In genomic region chr12:103670964-103671363, GRCm38 (mm10) we compare ENCODE assay signal across 24 mouse cellular contexts. TPM values are rescaled to one million over a fixed set of nuclear protein-coding genes. Genes with fewer than 3 reads are reported as not detected.
DNase-seq lines count a peak whose midpoint lies in the region; ATAC-seq and TF ChIP-seq lines count a peak whose summit lies in the region.
"Had no signal": no experiment of that assay in that cellular context is flagged by ENCODE, and none has a peak within 500 bp of the region (broad histone marks: within the 10 kb centered on the region; RNA-seq: fewer than 3 reads in every experiment).

No protein-coding gene starts in this region.

- H3K9ac ChIP-seq in lung, embryonic 15.5 days, result no peak overlapping the region
- no peak overlapping the region for H3K9ac ChIP-seq in lung, postnatal 0 days (replicated peaks; ENCODE audit: low read depth)
- H3K9ac ChIP-seq: embryonic facial prominence, embryonic 12.5 days; forebrain, embryonic 13.5 days; forebrain, embryonic 15.5 days had no signal

- no peak for DNase-seq in lung, postnatal 25 days (ENCODE audit: low spot score)
- peak; percentile 44 for DNase-seq in lung, postnatal 0 days (ENCODE audit: low spot score)
- peak; percentile 19 for DNase-seq in lung, postnatal 10 days
- no peak for DNase-seq in spleen, adult 12 weeks (ENCODE audit: low spot score)
- DNase-seq: adrenal gland, adult 8-10 months; adrenal gland, postnatal 36 days; cerebellum, adult 11-12 months; cerebellum, adult 2 months; cerebellum, adult 9-10 months; cerebellum, postnatal 25 days had no signal

- TF ChIP-seq POLR2A in myocyte (IDR thresholded peaks at IDR 0.05; ENCODE audit: insufficient read length, low read depth), result no peak

- no peak overlapping the region for H3ac ChIP-seq in myocyte (ENCODE audit: control insufficient read depth, insufficient read length)

- no peak for TF ChIP-seq CTCF in lung, postnatal 0 days (IDR thresholded peaks at IDR 0.05)

- H3K27me3 ChIP-seq in lung, embryonic 15.5 days, result no peaks in the 10 kb centered on the region
- H3K27me3 ChIP-seq in lung, postnatal 0 days (replicated peaks; ENCODE audit: insufficient read depth, low read length), result no peaks in the 10 kb centered on the region
- H3K27me3 ChIP-seq in myocyte (ENCODE audit: control insufficient read depth, insufficient read depth, insufficient read length), result no peaks in the 10 kb centered on the region
- H3K27me3 ChIP-seq: embryonic facial prominence, embryonic 12.5 days; forebrain, embryonic 13.5 days; forebrain, embryonic 15.5 days; Patski had no signal

- H3K4me3 ChIP-seq in lung, embryonic 15.5 days, result no peak overlapping the region
- H3K4me3 ChIP-seq in lung, postnatal 0 days (ENCODE audit: low read depth, low read length), result no peak overlapping the region
- no peak overlapping the region for H3K4me3 ChIP-seq in myocyte
- H3K4me3 ChIP-seq: embryonic facial prominence, embryonic 10.5 days; embryonic facial prominence, embryonic 12.5 days; forebrain, embryonic 13.5 days; forebrain, embryonic 15.5 days had no signal

- H3K4me1 ChIP-seq in lung, embryonic 15.5 days, result 0 out of 2 replicates have a peak, but pooled peaks cover 11% of the 10 kb centered on the region
- H3K4me1 ChIP-seq in lung, postnatal 0 days (ENCODE audit: insufficient read depth, low read depth, low read length), result 0 out of 2 replicates have a peak, but pooled peaks cover 2% of the 10 kb centered on the region
- H3K4me1 ChIP-seq: embryonic facial prominence, embryonic 10.5 days; embryonic facial prominence, embryonic 12.5 days; forebrain, embryonic 13.5 days; forebrain, embryonic 15.5 days had no signal

- H3K9me3 ChIP-seq in lung, embryonic 15.5 days, result no peaks in the 10 kb centered on the region
- no peaks in the 10 kb centered on the region for H3K9me3 ChIP-seq in lung, postnatal 0 days (ENCODE audit: low read length)
- H3K9me3 ChIP-seq: embryonic facial prominence, embryonic 10.5 days; embryonic facial prominence, embryonic 12.5 days; forebrain, embryonic 15.5 days had no signal

- peak overlapping the region; percentile 82 for H3K27ac ChIP-seq in lung, embryonic 15.5 days
- H3K27ac ChIP-seq in lung, postnatal 0 days (ENCODE audit: low read length), result no peak overlapping the region
- H3K27ac ChIP-seq: embryonic facial prominence, embryonic 10.5 days; embryonic facial prominence, embryonic 12.5 days; forebrain, embryonic 13.5 days; forebrain, embryonic 15.5 days had no signal

- ATAC-seq in lung, embryonic 15.5 days (ENCODE audit: borderline replicate concordance, extremely low read depth, low FRiP score, low TSS enrichment), result peak; percentile 81
- peak; percentile 85 for ATAC-seq in lung, postnatal 0 days
- ATAC-seq in CD4-positive, CD25-positive, alpha-beta regulatory T cell, adult 4 months, result no peak
- ATAC-seq: activated CD4-positive, CD25-positive, alpha-beta regulatory T cell, adult 4 months; forebrain, embryonic 13.5 days; forebrain, embryonic 15.5 days; Patski had no signal

- no peaks in the 10 kb centered on the region for H3K79me2 ChIP-seq in myocyte (ENCODE audit: control insufficient read depth, insufficient read depth)

- TF ChIP-seq EP300 in lung, postnatal 0 days (IDR thresholded peaks at IDR 0.05), result peak; percentile 31

- 28% methylated on average over 2 of the region's 2 CpGs for WGBS in lung, embryonic 15.5 days
- 30% methylated on average over 2 of the region's 2 CpGs for WGBS in lung, postnatal 0 days

- H3K36me3 ChIP-seq in lung, embryonic 15.5 days, result no peaks in the 10 kb centered on the region
- no peaks in the 10 kb centered on the region for H3K36me3 ChIP-seq in lung, postnatal 0 days (ENCODE audit: insufficient read depth, low read length)
- no peaks in the 10 kb centered on the region for H3K36me3 ChIP-seq in myocyte (ENCODE audit: control insufficient read depth, insufficient read depth)
- H3K36me3 ChIP-seq: embryonic facial prominence, embryonic 10.5 days; embryonic facial prominence, embryonic 12.5 days; forebrain, embryonic 15.5 days; G1E had no signal

- no peak overlapping the region for H3K4me2 ChIP-seq in lung, embryonic 15.5 days
- no peak overlapping the region for H3K4me2 ChIP-seq in lung, postnatal 0 days (replicated peaks; ENCODE audit: low read depth, low read length)
- peak overlapping the region; percentile 7 for H3K4me2 ChIP-seq in myocyte (ENCODE audit: low read depth)
- H3K4me2 ChIP-seq: embryonic facial prominence, embryonic 12.5 days; forebrain, embryonic 13.5 days; forebrain, embryonic 15.5 days had no signal

TF ChIP-seq in myocyte, 11 proteins besides CTCF, POLR2A, EP300 and RAD21:
- TF ChIP-seq CEBPB (IDR thresholded peaks at IDR 0.05; ENCODE audit: insufficient read depth, poor library complexity, severe bottlenecking) (no peak), TCF12 (IDR thresholded peaks at IDR 0.05; ENCODE audit: insufficient read depth, poor library complexity, severe bottlenecking) (no peak), MYOD1 (IDR thresholded peaks at IDR 0.05; ENCODE audit: control insufficient read depth in 1 of 3, insufficient read length in 2 of 3, low read depth in 2 of 3) (no peak), POLR2AphosphoS2 (IDR thresholded peaks at IDR 0.05; ENCODE audit: insufficient read length, low read depth) (no peak), MYOG (IDR thresholded peaks at IDR 0.05; ENCODE audit: control insufficient read depth in 1 of 3, insufficient read depth in 1 of 3, insufficient read length in 2 of 3, low read depth in 2 of 3) (no peak)

RNA-seq across cellular contexts. Expression of gene Serpina16, which starts 5.0 kb away (rescaled TPM):
- polyA plus RNA-seq in lung, embryonic 15.5 days (2015; fragmentation: Nextera tagmentation; extraction: Ambion mirVana), result not detected in 2 replicates
- polyA plus RNA-seq in lung, postnatal 0 days (2015; fragmentation: Nextera tagmentation; extraction: Ambion mirVana), result not detected in 2 replicates
- not detected for polyA plus RNA-seq in myocyte (2012; fragmentation: generic; extraction: Trizol)
- polyA plus RNA-seq in CD4-positive, CD25-positive, alpha-beta regulatory T cell, adult 4 months (2017; shearing (Covaris generic)), result not detected
- polyA plus RNA-seq: activated CD4-positive, CD25-positive, alpha-beta regulatory T cell, adult 4 months; C2C12; cerebellum, adult 2 months; cortical plate, adult 2 months; embryonic facial prominence, embryonic 10.5 days; embryonic facial prominence, embryonic 12.5 days; embryonic facial prominence, embryonic 14.5 days; forebrain, embryonic 11.5 days; forebrain, embryonic 13.5 days; forebrain, embryonic 15.5 days; G1E had no signal

RNA-seq across cellular contexts. Expression of gene Serpina6, which starts 14.0 kb away (rescaled TPM):
- polyA plus RNA-seq in lung, embryonic 15.5 days (2015; fragmentation: Nextera tagmentation; extraction: Ambion mirVana), result 1.4 and 10.7 TPM in 2 replicates
- polyA plus RNA-seq in lung, postnatal 0 days (2015; fragmentation: Nextera tagmentation; extraction: Ambion mirVana), result not detected in 2 replicates
- polyA plus RNA-seq in myocyte (2012; fragmentation: generic; extraction: Trizol), result 0.20 TPM
- not detected for polyA plus RNA-seq in CD4-positive, CD25-positive, alpha-beta regulatory T cell, adult 4 months (2017; shearing (Covaris generic))
- polyA plus RNA-seq: activated CD4-positive, CD25-positive, alpha-beta regulatory T cell, adult 4 months; cerebellum, adult 2 months; cortical plate, adult 2 months; embryonic facial prominence, embryonic 10.5 days; forebrain, embryonic 11.5 days; forebrain, embryonic 13.5 days; forebrain, embryonic 15.5 days; G1E had no signal

RNA-seq across cellular contexts. Expression of gene Serpina1f, which starts 24.4 kb away (rescaled TPM):
- not detected in 2 replicates for polyA plus RNA-seq in lung, embryonic 15.5 days (2015; fragmentation: Nextera tagmentation; extraction: Ambion mirVana)
- polyA plus RNA-seq in lung, postnatal 0 days (2015; fragmentation: Nextera tagmentation; extraction: Ambion mirVana), result not detected in 2 replicates
- polyA plus RNA-seq in myocyte (2012; fragmentation: generic; extraction: Trizol), result not detected
- polyA plus RNA-seq in CD4-positive, CD25-positive, alpha-beta regulatory T cell, adult 4 months (2017; shearing (Covaris generic)), result not detected
- polyA plus RNA-seq: activated CD4-positive, CD25-positive, alpha-beta regulatory T cell, adult 4 months; C2C12; cerebellum, adult 2 months; cortical plate, adult 2 months; embryonic facial prominence, embryonic 10.5 days; embryonic facial prominence, embryonic 12.5 days; embryonic facial prominence, embryonic 14.5 days; forebrain, embryonic 11.5 days; forebrain, embryonic 13.5 days; forebrain, embryonic 15.5 days; G1E had no signal

RNA-seq across cellular contexts. Expression of gene Serpina10, which starts 39.7 kb away (rescaled TPM):
- polyA plus RNA-seq in lung, embryonic 15.5 days (2015; fragmentation: Nextera tagmentation; extraction: Ambion mirVana), result 0.19 and 0.24 TPM in 2 replicates
- 0.20 and 0.62 TPM in 2 replicates for polyA plus RNA-seq in lung, postnatal 0 days (2015; fragmentation: Nextera tagmentation; extraction: Ambion mirVana)
- not detected for polyA plus RNA-seq in myocyte (2012; fragmentation: generic; extraction: Trizol)
- polyA plus RNA-seq in CD4-positive, CD25-positive, alpha-beta regulatory T cell, adult 4 months (2017; shearing (Covaris generic)), result not detected
- polyA plus RNA-seq: activated CD4-positive, CD25-positive, alpha-beta regulatory T cell, adult 4 months; C2C12; cerebellum, adult 2 months; embryonic facial prominence, embryonic 10.5 days; embryonic facial prominence, embryonic 12.5 days; embryonic facial prominence, embryonic 14.5 days; forebrain, embryonic 11.5 days; forebrain, embryonic 13.5 days; G1E had no signal

Comparison
In these comparisons a context has a peak if more than half of its experiments do, and no peak if none do; other contexts are left out.
1. DNase-seq: peak in lung, postnatal 0 days (single experiment) and lung, postnatal 10 days (single experiment); none in lung, postnatal 25 days (single experiment) and spleen, adult 12 weeks (single experiment).